In the genomic region with DNA sequence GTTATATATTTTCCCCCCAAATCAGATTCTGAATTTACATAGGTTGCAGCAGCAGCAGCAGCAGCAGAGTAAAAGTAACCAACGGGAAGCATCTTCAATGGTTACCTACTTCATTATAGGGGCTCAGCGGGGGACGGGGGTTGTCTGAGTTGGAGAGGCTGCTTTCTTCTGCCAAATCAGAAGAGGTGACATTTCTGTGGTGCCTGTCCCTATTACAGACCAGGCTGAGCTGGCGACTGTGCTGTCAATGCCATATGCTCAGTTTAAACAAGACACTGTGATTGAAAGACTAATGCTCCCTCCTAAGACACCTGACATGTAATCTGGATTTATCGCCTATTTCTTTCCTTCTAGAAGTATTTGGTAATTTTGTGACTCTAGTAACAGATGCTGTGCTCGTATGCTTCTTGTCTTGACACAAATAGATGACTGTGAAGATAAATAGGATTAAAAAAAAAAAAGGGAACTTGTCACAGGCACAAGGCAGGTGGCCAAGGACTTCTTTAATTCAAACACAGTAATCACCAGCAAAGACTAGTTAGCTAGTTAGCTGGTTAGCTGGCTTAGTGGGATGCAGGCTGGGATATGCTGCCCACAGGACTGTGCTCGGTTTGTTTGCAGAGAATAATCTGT, we compare ENCODE assay signal across 9 mouse cellular contexts.
DNase-seq lines count a peak whose midpoint lies in the region; ATAC-seq and TF ChIP-seq lines count a peak whose summit lies in the region.
"Had no signal": no experiment of that assay in that cellular context is flagged by ENCODE, and none has a peak within 500 bp of the region (broad histone marks: within the 10 kb centered on the region; RNA-seq: fewer than 3 reads in every experiment).

No protein-coding gene starts in this region.

- no peak overlapping the region for H3K9ac ChIP-seq in hindbrain, embryonic 13.5 days
- no peak overlapping the region for H3K9ac ChIP-seq in hindbrain, embryonic 14.5 days
- no peak overlapping the region for H3K9ac ChIP-seq in lung, postnatal 0 days (replicated peaks; ENCODE audit: low read depth)
- no peak overlapping the region for H3K9ac ChIP-seq in midbrain, postnatal 0 days (replicated peaks; ENCODE audit: low read length, poor library complexity, severe bottlenecking)

- WGBS in hindbrain, embryonic 13.5 days: 40% methylated on average over 7 of the region's 7 CpGs
- 42% methylated on average over 7 of the region's 7 CpGs for WGBS in hindbrain, embryonic 14.5 days
- WGBS in lung, postnatal 0 days: 27% methylated on average over 7 of the region's 7 CpGs
- WGBS in lung, adult 2 months: 43% methylated on average over 7 of the region's 7 CpGs
- 44% methylated on average over 7 of the region's 7 CpGs for WGBS in midbrain, postnatal 0 days

- 0 out of 2 replicates have a peak overlapping the region, but pooled peaks have one; percentile 56 for H3K4me3 ChIP-seq in hindbrain, embryonic 13.5 days
- H3K4me3 ChIP-seq in hindbrain, embryonic 14.5 days (replicated peaks; ENCODE audit: low read length): no peak overlapping the region
- no peak overlapping the region for H3K4me3 ChIP-seq in lung, postnatal 0 days (ENCODE audit: low read depth, low read length)
- H3K4me3 ChIP-seq in lung, adult 2 months (replicated peaks; ENCODE audit: extremely low read depth, low read depth, low read length): no peak overlapping the region
- H3K4me3 ChIP-seq in cortical plate, adult 2 months (ENCODE audit: insufficient read depth, low read length): peak overlapping the region; percentile 35
- peak overlapping the region; percentile 63; the same call in 1 of the 2 replicates for H3K4me3 ChIP-seq in midbrain, postnatal 0 days (ENCODE audit: low read depth, low read length)

- TF ChIP-seq CTCF in lung, postnatal 0 days (IDR thresholded peaks at IDR 0.05): no peak
- TF ChIP-seq CTCF in lung, adult 2 months (IDR thresholded peaks at IDR 0.05; ENCODE audit: insufficient read depth, low read length): no peak
- TF ChIP-seq CTCF in cortical plate, adult 2 months (IDR thresholded peaks at IDR 0.05; ENCODE audit: extremely low read depth, insufficient read depth, low read length): no peak
- TF ChIP-seq CTCF in midbrain, postnatal 0 days (IDR thresholded peaks at IDR 0.05): no peak

- DNase-seq in hindbrain, embryonic 14.5 days (ENCODE audit: low spot score): no peak
- DNase-seq in lung, postnatal 0 days (ENCODE audit: low spot score): no peak
- no peak for DNase-seq in lung, adult 2 months
- DNase-seq in midbrain, postnatal 0 days (ENCODE audit: low spot score): no peak
- DNase-seq in yolk sac, embryonic 10.5 days (ENCODE audit: low spot score): no peak
- no peak for DNase-seq in right cerebral cortex, postnatal 10 days (ENCODE audit: low spot score in 2 of 2)

- TF ChIP-seq POLR2A in lung, adult 2 months (IDR thresholded peaks at IDR 0.05; ENCODE audit: borderline replicate concordance, extremely low read depth, low read depth, low read length): no peak
- no peak for TF ChIP-seq POLR2A in cortical plate, adult 2 months (IDR thresholded peaks at IDR 0.05; ENCODE audit: extremely low read depth, insufficient read depth, low read length)

- peaks cover 4% of the 10 kb centered on the region; the same call in 1 of the 2 replicates for H3K36me3 ChIP-seq in hindbrain, embryonic 13.5 days
- H3K36me3 ChIP-seq in hindbrain, embryonic 14.5 days (replicated peaks; ENCODE audit: control insufficient read depth, insufficient read depth): no peaks in the 10 kb centered on the region
- no peaks in the 10 kb centered on the region for H3K36me3 ChIP-seq in lung, postnatal 0 days (ENCODE audit: insufficient read depth, low read length)
- 0 out of 2 replicates have a peak, but pooled peaks cover 3% of the 10 kb centered on the region for H3K36me3 ChIP-seq in midbrain, postnatal 0 days (ENCODE audit: insufficient read depth, low read length)

- no peak for ATAC-seq in hindbrain, embryonic 13.5 days (ENCODE audit: low FRiP score)
- no peak for ATAC-seq in hindbrain, embryonic 14.5 days (ENCODE audit: low FRiP score)
- no peak for ATAC-seq in lung, postnatal 0 days
- no peak for ATAC-seq in midbrain, postnatal 0 days (ENCODE audit: low FRiP score)
- ATAC-seq: CD4-positive, CD25-positive, alpha-beta regulatory T cell, adult 4 months had no signal

- no peak overlapping the region for H3K27ac ChIP-seq in hindbrain, embryonic 13.5 days
- no peak overlapping the region for H3K27ac ChIP-seq in hindbrain, embryonic 14.5 days
- no peak overlapping the region for H3K27ac ChIP-seq in lung, postnatal 0 days (ENCODE audit: low read length)
- H3K27ac ChIP-seq in cortical plate, adult 2 months (ENCODE audit: insufficient read depth, low read length): no peak overlapping the region
- H3K27ac ChIP-seq in midbrain, postnatal 0 days (ENCODE audit: low read depth, low read length): no peak overlapping the region

- no peak for TF ChIP-seq EP300 in lung, postnatal 0 days (IDR thresholded peaks at IDR 0.05)

- peaks cover 13% of the 10 kb centered on the region for H3K4me1 ChIP-seq in hindbrain, embryonic 13.5 days (replicated peaks)
- H3K4me1 ChIP-seq in hindbrain, embryonic 14.5 days (replicated peaks; ENCODE audit: control insufficient read depth, insufficient read depth, low read length): peaks cover 9% of the 10 kb centered on the region; the same call in 1 of the 2 replicates
- H3K4me1 ChIP-seq in lung, postnatal 0 days (ENCODE audit: insufficient read depth, low read depth, low read length): no peaks in the 10 kb centered on the region
- no peaks in the 10 kb centered on the region for H3K4me1 ChIP-seq in lung, adult 2 months (ENCODE audit: control insufficient read depth, insufficient read depth, low read length)
- peaks cover 8% of the 10 kb centered on the region for H3K4me1 ChIP-seq in cortical plate, adult 2 months (ENCODE audit: control insufficient read depth, insufficient read depth, low read length)
- H3K4me1 ChIP-seq in midbrain, postnatal 0 days (ENCODE audit: insufficient read depth, low read length): peaks cover 2% of the 10 kb centered on the region; the same call in 1 of the 2 replicates

- H3K27me3 ChIP-seq in hindbrain, embryonic 13.5 days: peaks cover 25% of the 10 kb centered on the region
- H3K27me3 ChIP-seq in hindbrain, embryonic 14.5 days (ENCODE audit: control insufficient read depth, insufficient read depth, low read length): peaks cover 6% of the 10 kb centered on the region; the same call in 1 of the 2 replicates
- H3K27me3 ChIP-seq in lung, postnatal 0 days (replicated peaks; ENCODE audit: insufficient read depth, low read length): 0 out of 2 replicates have a peak, but pooled peaks cover 6% of the 10 kb centered on the region
- no peaks in the 10 kb centered on the region for H3K27me3 ChIP-seq in midbrain, postnatal 0 days (ENCODE audit: insufficient read depth, low read length)

- H3K9me3 ChIP-seq in hindbrain, embryonic 13.5 days: no peaks in the 10 kb centered on the region; the same call in 1 of the 2 replicates
- H3K9me3 ChIP-seq in hindbrain, embryonic 14.5 days (ENCODE audit: control insufficient read depth, low read length): no peaks in the 10 kb centered on the region
- H3K9me3 ChIP-seq in lung, postnatal 0 days (ENCODE audit: low read length): no peaks in the 10 kb centered on the region
- no peaks in the 10 kb centered on the region for H3K9me3 ChIP-seq in midbrain, postnatal 0 days (ENCODE audit: low read length)

- no peak overlapping the region for H3K4me2 ChIP-seq in hindbrain, embryonic 13.5 days
- no peak overlapping the region for H3K4me2 ChIP-seq in hindbrain, embryonic 14.5 days (replicated peaks)
- H3K4me2 ChIP-seq in lung, postnatal 0 days (replicated peaks; ENCODE audit: low read depth, low read length): peak overlapping the region; percentile 69
- 0 out of 2 replicates have a peak overlapping the region, but pooled peaks have one; percentile 97 for H3K4me2 ChIP-seq in midbrain, postnatal 0 days (ENCODE audit: low read depth, low read length, poor library complexity, severe bottlenecking)

Comparison
In these comparisons a context has a peak if more than half of its experiments do, and no peak if none do; other contexts are left out.
1. H3K4me3 ChIP-seq: peak in hindbrain, embryonic 13.5 days (single experiment), cortical plate, adult 2 months (single experiment) and midbrain, postnatal 0 days (single experiment); none in hindbrain, embryonic 14.5 days (single experiment), lung, postnatal 0 days (single experiment) and lung, adult 2 months (single experiment).
2. H3K4me2 ChIP-seq: peak in lung, postnatal 0 days (single experiment) and midbrain, postnatal 0 days (single experiment); none in hindbrain, embryonic 13.5 days (single experiment) and hindbrain, embryonic 14.5 days (single experiment).